Mouse (Mus musculus) ES-Bruce4 (cell line): ENCODE data around the gene Magi1.

Experiments
- CTCF ChIP-seq: IDR thresholded peaks from one replicate; pipeline ENCODE4 v1.8.1; 2011; ENCODE audit warnings: low read depth, low read length
- EP300 ChIP-seq: IDR thresholded peaks from 2 replicates; pipeline ENCODE4 v1.6.1; 2011; ENCODE audit warnings: low read depth, low read length; ENCODE audit not compliant: insufficient read depth
- POLR2A ChIP-seq: IDR thresholded peaks from one replicate; pipeline ENCODE4 v1.8.1; 2011; ENCODE audit warnings: low read length; ENCODE audit not compliant: insufficient read depth

DNA sequence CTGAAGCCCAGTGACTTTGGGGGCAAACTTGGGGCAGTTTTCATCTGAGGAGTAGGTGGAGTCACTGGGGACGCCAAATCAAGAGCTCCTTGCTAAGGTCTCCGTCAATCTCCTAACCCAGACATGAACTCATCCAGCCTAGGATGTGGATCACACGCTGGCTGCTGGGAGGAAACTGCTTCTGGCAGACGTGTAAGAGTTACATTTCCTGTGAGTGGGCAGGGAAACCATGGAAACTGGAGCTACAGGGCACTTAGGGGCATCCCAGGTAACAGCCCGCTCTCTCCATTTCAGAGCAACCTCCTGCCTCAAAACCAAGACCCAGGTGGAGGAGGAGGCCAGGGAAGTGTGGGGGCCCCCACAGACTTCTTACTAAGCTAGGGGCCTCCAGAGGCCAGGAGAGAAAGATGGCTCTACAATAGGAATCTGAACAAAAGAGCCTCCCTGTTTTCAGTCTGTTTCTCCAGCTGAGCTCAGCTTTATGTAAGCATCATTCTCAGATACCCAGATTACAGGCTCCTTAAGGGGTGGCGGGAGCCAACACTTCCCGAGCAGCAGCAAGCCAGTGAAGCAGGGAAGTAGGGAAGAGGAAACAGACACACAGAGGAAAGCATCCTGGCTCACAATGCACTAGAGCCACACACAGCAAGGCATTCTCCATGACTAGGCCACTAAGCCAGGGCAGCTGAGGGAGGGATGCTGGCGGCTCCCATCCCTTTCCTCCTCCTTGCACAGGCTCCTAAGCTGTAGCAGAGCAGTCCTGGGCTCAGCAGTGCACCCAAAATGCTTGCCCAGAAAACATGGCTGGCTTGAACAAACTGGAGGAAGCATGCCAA lies 427.7 kb downstream of the Magi1 start:
- no peak for TF ChIP-seq CTCF
- TF ChIP-seq POLR2A, result no peak
- TF ChIP-seq EP300, result no peak
